Comparison of ENCODE assay signal across 8 mouse cellular contexts in genomic region chr2:31822524-31823371, GRCm38 (mm10). TPM values are rescaled to one million over a fixed set of nuclear protein-coding genes. Genes with fewer than 3 reads are reported as not detected.
DNase-seq lines count a peak whose midpoint lies in the region; ATAC-seq and TF ChIP-seq lines count a peak whose summit lies in the region.

No protein-coding gene starts in this region.

- no peaks in the 10 kb centered on the region for H3K36me3 ChIP-seq in embryonic facial prominence, embryonic 14.5 days (ENCODE audit: control insufficient read depth, insufficient read depth, low read length)
- no peaks in the 10 kb centered on the region for H3K36me3 ChIP-seq in intestine, postnatal 0 days (ENCODE audit: control insufficient read depth, insufficient read depth)
- H3K36me3 ChIP-seq in liver, embryonic 15.5 days (replicated peaks), result no peaks in the 10 kb centered on the region
- H3K36me3 ChIP-seq in neural tube, embryonic 14.5 days (ENCODE audit: control insufficient read depth, insufficient read depth, low read length), result no peaks in the 10 kb centered on the region

- TF ChIP-seq POLR2A in lung, adult 2 months (IDR thresholded peaks at IDR 0.05; ENCODE audit: borderline replicate concordance, extremely low read depth, low read depth, low read length), result no peak

- peak overlapping the region; percentile 19; the same call in 1 of the 2 replicates for H3K9ac ChIP-seq in embryonic facial prominence, embryonic 14.5 days (ENCODE audit: low read depth, low read length)
- H3K9ac ChIP-seq in intestine, postnatal 0 days (ENCODE audit: low read depth, low read length), result no peak overlapping the region
- no peak overlapping the region for H3K9ac ChIP-seq in liver, embryonic 15.5 days
- H3K9ac ChIP-seq in neural tube, embryonic 14.5 days (replicated peaks; ENCODE audit: low read depth, low read length), result peak overlapping the region; percentile 41; the same call in 1 of the 2 replicates

- H3K27me3 ChIP-seq in embryonic facial prominence, embryonic 14.5 days (replicated peaks; ENCODE audit: control insufficient read depth, insufficient read depth, low read length), result peaks cover 6% of the 10 kb centered on the region; the same call in 1 of the 2 replicates
- H3K27me3 ChIP-seq in intestine, postnatal 0 days (replicated peaks; ENCODE audit: control insufficient read depth, insufficient read depth, low read length), result peaks cover 14% of the 10 kb centered on the region; the same call in 1 of the 2 replicates
- H3K27me3 ChIP-seq in liver, embryonic 15.5 days, result peaks cover 36% of the 10 kb centered on the region
- no peaks in the 10 kb centered on the region for H3K27me3 ChIP-seq in neural tube, embryonic 14.5 days (ENCODE audit: control insufficient read depth, insufficient read depth, low read length)

- peaks cover 7% of the 10 kb centered on the region for H3K4me1 ChIP-seq in lung, adult 2 months (ENCODE audit: control insufficient read depth, insufficient read depth, low read length)
- peaks cover 15% of the 10 kb centered on the region for H3K4me1 ChIP-seq in embryonic facial prominence, embryonic 14.5 days (ENCODE audit: control insufficient read depth, insufficient read depth, low read length)
- no peaks in the 10 kb centered on the region for H3K4me1 ChIP-seq in intestine, postnatal 0 days (replicated peaks; ENCODE audit: control insufficient read depth, insufficient read depth, low read length)
- peaks cover 7% of the 10 kb centered on the region; the same call in 1 of the 2 replicates for H3K4me1 ChIP-seq in liver, embryonic 15.5 days (replicated peaks)
- peaks cover 11% of the 10 kb centered on the region for H3K4me1 ChIP-seq in neural tube, embryonic 14.5 days (ENCODE audit: control insufficient read depth, insufficient read depth, low read length)

- H3K4me3 ChIP-seq in lung, adult 2 months (replicated peaks; ENCODE audit: extremely low read depth, low read depth, low read length), result no peak overlapping the region
- peak overlapping the region; percentile 18 for H3K4me3 ChIP-seq in embryonic facial prominence, embryonic 14.5 days (ENCODE audit: low read depth, low read length)
- no peak overlapping the region for H3K4me3 ChIP-seq in intestine, postnatal 0 days (ENCODE audit: low read depth, low read length)
- no peak overlapping the region for H3K4me3 ChIP-seq in liver, embryonic 15.5 days (replicated peaks)
- H3K4me3 ChIP-seq in neural tube, embryonic 14.5 days (ENCODE audit: low read depth, low read length), result peak overlapping the region; percentile 15; the same call in 1 of the 2 replicates

- no peak overlapping the region for H3K27ac ChIP-seq in embryonic facial prominence, embryonic 14.5 days (replicated peaks; ENCODE audit: low read depth, low read length)
- no peak overlapping the region for H3K27ac ChIP-seq in intestine, postnatal 0 days (ENCODE audit: low read depth, low read length)
- no peak overlapping the region for H3K27ac ChIP-seq in liver, embryonic 15.5 days (replicated peaks)
- H3K27ac ChIP-seq in neural tube, embryonic 14.5 days (ENCODE audit: low read depth, low read length), result peak overlapping the region; percentile 39

- TF ChIP-seq CTCF in lung, adult 2 months (IDR thresholded peaks at IDR 0.05; ENCODE audit: insufficient read depth, low read length), result no peak
- no peak for TF ChIP-seq CTCF in intestine, postnatal 0 days (IDR thresholded peaks at IDR 0.05; ENCODE audit: low read depth)

- no peaks in the 10 kb centered on the region for H3K9me3 ChIP-seq in embryonic facial prominence, embryonic 14.5 days (ENCODE audit: control insufficient read depth, low read length)
- H3K9me3 ChIP-seq in intestine, postnatal 0 days (ENCODE audit: control insufficient read depth), result no peaks in the 10 kb centered on the region
- H3K9me3 ChIP-seq in liver, embryonic 15.5 days (replicated peaks), result no peaks in the 10 kb centered on the region
- no peaks in the 10 kb centered on the region for H3K9me3 ChIP-seq in neural tube, embryonic 14.5 days (ENCODE audit: control insufficient read depth, low read length)

- peak; percentile 42; the same call in 1 of the 2 replicates for ATAC-seq in embryonic facial prominence, embryonic 14.5 days (ENCODE audit: low read depth)
- ATAC-seq in intestine, postnatal 0 days, result 0 out of 2 replicates have a peak, but pooled peaks have one; percentile 12
- no peak for ATAC-seq in liver, embryonic 15.5 days (ENCODE audit: insufficient read depth)
- peak; percentile 65 for ATAC-seq in neural tube, embryonic 14.5 days (ENCODE audit: low read depth)
- ATAC-seq in megakaryocyte-erythroid progenitor cell, adult 5-6 weeks (replicated peaks; ENCODE audit: low FRiP score, low TSS enrichment, poor library complexity, severe bottlenecking), result no peak

- DNase-seq in lung, adult 18-20 months, result peak; percentile 34 to 46
- DNase-seq in lung, adult 2 months, result no peak
- peak; percentile 51 for DNase-seq in embryonic facial prominence, embryonic 14.5 days (ENCODE audit: low spot score)
- no peak for DNase-seq in adrenal gland, adult 18-20 months (ENCODE audit: low spot score in 2 of 2)

- WGBS in lung, adult 2 months, result 19% methylated on average over 39 of the region's 39 CpGs
- WGBS in embryonic facial prominence, embryonic 14.5 days, result 19% methylated on average over 39 of the region's 39 CpGs
- WGBS in intestine, postnatal 0 days, result 16% methylated on average over 39 of the region's 39 CpGs
- WGBS in liver, embryonic 15.5 days (ENCODE audit: insufficient replicate concordance), result 17% methylated on average over 39 of the region's 39 CpGs
- WGBS in neural tube, embryonic 14.5 days, result 14% methylated on average over 39 of the region's 39 CpGs

- peak overlapping the region; percentile 49 for H3K4me2 ChIP-seq in embryonic facial prominence, embryonic 14.5 days (ENCODE audit: low read depth, low read length)
- peak overlapping the region; percentile 41 for H3K4me2 ChIP-seq in intestine, postnatal 0 days (replicated peaks; ENCODE audit: low read depth)
- H3K4me2 ChIP-seq in liver, embryonic 15.5 days, result peak overlapping the region; percentile 20; the same call in 1 of the 2 replicates
- peak overlapping the region; percentile 41 for H3K4me2 ChIP-seq in neural tube, embryonic 14.5 days (ENCODE audit: low read depth, low read length)

RNA-seq across cellular contexts. Expression of gene Qrfp, which starts 12.4 kb away (rescaled TPM):
- 0.12 and 0.13 TPM in 2 replicates for polyA plus RNA-seq in lung, adult 2 months (2012; rRNA removed)
- 0.10 and 0.22 TPM in 2 replicates for polyA plus RNA-seq in embryonic facial prominence, embryonic 14.5 days (2014; fragmentation: Nextera tagmentation; extraction: Ambion mirVana)
- 0.12 and 0.18 TPM in 2 replicates for polyA plus RNA-seq in intestine, postnatal 0 days (2015; fragmentation: Nextera tagmentation; extraction: Ambion mirVana)
- 0.03 and 0.08 TPM in 2 replicates for polyA plus RNA-seq in liver, embryonic 15.5 days (2015; fragmentation: Nextera tagmentation; extraction: Ambion mirVana)
- polyA plus RNA-seq in neural tube, embryonic 14.5 days (2014; fragmentation: Nextera tagmentation; extraction: Ambion mirVana), result 0.09 TPM in 1 of 2 replicates, not detected in the other
- not detected in 2 replicates for total RNA-seq in megakaryocyte-erythroid progenitor cell, adult 5-6 weeks (2014; fragmentation: Nextera tagmentation)
- 0.11 TPM in 1 of 2 replicates, not detected in the other for total RNA-seq in megakaryocyte-erythroid progenitor cell, adult 5-6 weeks (2017)
- total RNA-seq in adrenal gland, adult 18-20 months (2021), result not detected

RNA-seq across cellular contexts. Expression of gene Fibcd1, which starts 23.1 kb away (rescaled TPM):
- 0.02 and 0.06 TPM in 2 replicates for polyA plus RNA-seq in lung, adult 2 months (2012; rRNA removed)
- polyA plus RNA-seq in embryonic facial prominence, embryonic 14.5 days (2014; fragmentation: Nextera tagmentation; extraction: Ambion mirVana), result 0.19 and 0.29 TPM in 2 replicates
- polyA plus RNA-seq in intestine, postnatal 0 days (2015; fragmentation: Nextera tagmentation; extraction: Ambion mirVana), result 2.0 and 2.3 TPM in 2 replicates
- 0.02 TPM in 1 of 2 replicates, not detected in the other for polyA plus RNA-seq in liver, embryonic 15.5 days (2015; fragmentation: Nextera tagmentation; extraction: Ambion mirVana)
- 3.8 and 4.3 TPM in 2 replicates for polyA plus RNA-seq in neural tube, embryonic 14.5 days (2014; fragmentation: Nextera tagmentation; extraction: Ambion mirVana)
- not detected in 2 replicates for total RNA-seq in megakaryocyte-erythroid progenitor cell, adult 5-6 weeks (2014; fragmentation: Nextera tagmentation)
- not detected in 2 replicates for total RNA-seq in megakaryocyte-erythroid progenitor cell, adult 5-6 weeks (2017)
- total RNA-seq in adrenal gland, adult 18-20 months (2021), result under 1 TPM in 1 of 2 experiments, not detected in 1; 0.06 TPM

Comparison
In these comparisons a context has a peak if more than half of its experiments do, and no peak if none do; other contexts are left out.
1. DNase-seq: peak in lung, adult 18-20 months (2 of 2) and embryonic facial prominence, embryonic 14.5 days (single experiment); none in lung, adult 2 months (single experiment) and adrenal gland, adult 18-20 months (0 of 2).
2. H3K4me3 ChIP-seq: peak in embryonic facial prominence, embryonic 14.5 days (single experiment) and neural tube, embryonic 14.5 days (single experiment); none in lung, adult 2 months (single experiment), intestine, postnatal 0 days (single experiment) and liver, embryonic 15.5 days (single experiment).
3. ATAC-seq: peak in embryonic facial prominence, embryonic 14.5 days (single experiment), intestine, postnatal 0 days (single experiment) and neural tube, embryonic 14.5 days (single experiment); none in liver, embryonic 15.5 days (single experiment) and megakaryocyte-erythroid progenitor cell, adult 5-6 weeks (single experiment).
4. H3K9ac ChIP-seq: peak in embryonic facial prominence, embryonic 14.5 days (single experiment) and neural tube, embryonic 14.5 days (single experiment); none in intestine, postnatal 0 days (single experiment) and liver, embryonic 15.5 days (single experiment).
5. Peak in every context shown above with its lines, with median percentiles within 50 percentile points of each other: H3K4me2 ChIP-seq.